Mouse (Mus musculus): ENCODE measurements around the gene Ang.

GRCm38 (mm10) chr14:51140342-51140741 is 49.4 kb downstream of the Ang start:
- TF ChIP-seq CTCF (IDR thresholded peaks at IDR 0.05; ENCODE audit: low read depth) (no peak), EP300 (IDR thresholded peaks at IDR 0.05; ENCODE audit: low read depth) (no peak)

Measured in liver, postnatal 0 days (tissue).